Mouse (Mus musculus) CD4-positive, CD25-positive, alpha-beta regulatory T cell, adult 2 months (primary cell): ENCODE measurements at regions not wholly inside any gene's neighbourhood (a gene's known extent, or its start where the extent isn't known, plus 50 kb on each side); places are given as distances from the start of the nearest gene placed in this dataset.
"Not testable (repeated sequence)": the region's sequence is repeated elsewhere in the genome, so short reads cannot be mapped to it uniquely, and the experiment has no call there.

Source experiments
- DNase-seq: peaks from one replicate; pipeline ENCODE4 v3.0.0-alpha.2; 2012; ENCODE audit warnings: low read depth, low spot score

GRCm38 (mm10) chr2:75781781-75782211 is 50.2 kb upstream of the Agps start:
- no peak for DNase-seq

GRCm38 (mm10) chr2:75781078-75781477 is 50.9 kb upstream of the Agps start:
- peak; percentile 76 for DNase-seq

- DNase-seq: not testable (repeated sequence)
Measured at GRCm38 (mm10) chr2:75778628-75779027, 53.3 kb upstream of the Agps start.

GRCm38 (mm10) chr2:75777040-75777451 is 54.9 kb upstream of the Agps start:
- peak; percentile 80 for DNase-seq

GRCm38 (mm10) chr2:75776533-75776932 is 55.4 kb upstream of the Agps start:
- DNase-seq: no peak

- DNase-seq: no peak
Measured at GRCm38 (mm10) chr2:75775217-75775616, 56.8 kb upstream of the Agps start.

GRCm38 (mm10) chr2:75773431-75773830 is 58.5 kb upstream of the Agps start:
- no peak for DNase-seq

- no peak for DNase-seq
Measured at GRCm38 (mm10) chr2:75772251-75772956, 59.6 kb upstream of the Agps start.

- DNase-seq: no peak
Measured at GRCm38 (mm10) chr2:75770633-75771032, 61.3 kb upstream of the Agps start.

- no peak for DNase-seq
Measured at GRCm38 (mm10) chr2:75768559-75769304, 63.2 kb upstream of the Agps start.

- no peak for DNase-seq
Measured at GRCm38 (mm10) chr2:75767871-75768558, 63.6 kb upstream of the Nfe2l2 start.

GRCm38 (mm10) chr2:75765403-75765802 is 61.0 kb upstream of the Nfe2l2 start:
- DNase-seq: no peak

- DNase-seq: no peak
Measured at GRCm38 (mm10) chr2:75763252-75763651, 58.8 kb upstream of the Nfe2l2 start.

GRCm38 (mm10) chr2:75762030-75762429 is 57.6 kb upstream of the Nfe2l2 start:
- no peak for DNase-seq

- DNase-seq: no peak
Measured at GRCm38 (mm10) chr2:75761626-75762025, 57.2 kb upstream of the Nfe2l2 start.

- DNase-seq: no peak
Measured at GRCm38 (mm10) chr2:75759196-75759885, 54.9 kb upstream of the Nfe2l2 start.

GRCm38 (mm10) chr2:75758277-75758676 is 53.8 kb upstream of the Nfe2l2 start:
- no peak for DNase-seq

- DNase-seq: no peak
Measured at GRCm38 (mm10) chr2:75756704-75757638, 52.5 kb upstream of the Nfe2l2 start.

GRCm38 (mm10) chr2:75754606-75755005 is 50.2 kb upstream of the Nfe2l2 start:
- no peak for DNase-seq
